Mouse (Mus musculus): ENCODE results near the gene Foxo4.

DNA sequence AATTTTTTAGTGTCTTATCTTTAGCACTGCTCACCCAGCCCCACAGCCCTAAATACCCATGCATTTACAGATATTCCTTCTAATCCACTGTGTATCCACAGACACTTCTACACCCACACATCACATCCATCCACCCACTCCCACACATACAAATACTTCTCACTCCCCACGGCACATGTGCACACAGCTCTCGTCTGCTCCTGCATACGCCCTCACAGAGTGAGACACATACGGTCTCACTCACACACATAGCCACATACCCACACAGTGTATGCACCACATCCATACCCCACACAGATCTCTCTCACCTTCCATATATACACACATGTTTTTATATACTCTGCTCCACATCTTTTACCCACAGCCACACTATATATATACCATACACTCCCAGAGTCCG lies 55.0 kb downstream of the Foxo4 start:
- no peak for TF ChIP-seq CTCF (IDR thresholded peaks at IDR 0.05; ENCODE audit: extremely low read depth, insufficient read length, insufficient replicate concordance, low read depth, low read length)
- TF ChIP-seq POLR2A (IDR thresholded peaks at IDR 0.05; ENCODE audit: low read depth, low read length): no peak
